Mouse (Mus musculus) brain, embryonic 14.5 days (tissue): ENCODE data around the gene Fam117b. TPM values are rescaled to one million over a fixed set of nuclear protein-coding genes. Genes with fewer than 3 reads are reported as not detected.

Experiments
- DNase-seq: peaks from one replicate; pipeline ENCODE4 v3.0.0-alpha.2; 2011; ENCODE audit warnings: low read depth
- CTCF ChIP-seq: fragments of 200-500 bp; IDR thresholded peaks from 2 replicates; pipeline ENCODE4 v1.5.1; 2012; ENCODE audit warnings: inconsistent platforms, mild to moderate bottlenecking, moderate library complexity, borderline replicate concordance; ENCODE audit not compliant: insufficient read depth, insufficient read length; ENCODE audit errors: extremely low read depth
- POLR2A ChIP-seq: fragments of 200-500 bp; IDR thresholded peaks from 2 replicates; pipeline ENCODE4 v1.6.1; 2012; ENCODE audit warnings: mild to moderate bottlenecking, inconsistent platforms, borderline replicate concordance; ENCODE audit not compliant: poor library complexity, insufficient read depth, insufficient read length, severe bottlenecking; ENCODE audit errors: extremely low read depth
- polyA plus RNA-seq: library from polyadenylated mRNA; depleted of rRNA; stranded (reverse); fragments of >200 nt; gene quantifications from 2 replicates; pipeline ENCODE4 v1.2.3, GENCODE M21; 2012; rRNA removed

The Fam117b gene
- polyA plus RNA-seq, 1 experiment: 71.0 TPM

GRCm38 (mm10) chr1:60000319-60000718, 87.5 kb downstream of the Fam117b start:
- TF ChIP-seq CTCF: peak; percentile 22; the same call in 1 of the 2 replicates
- TF ChIP-seq POLR2A: no peak
- peak; percentile 33 for DNase-seq

GRCm38 (mm10) chr1:60007337-60007736, 94.5 kb downstream of the Fam117b start:
- TF ChIP-seq CTCF: no peak
- TF ChIP-seq POLR2A: no peak

GRCm38 (mm10) chr1:60008743-60009142, 95.9 kb downstream of the Fam117b start:
- DNase-seq: peak; percentile 24
- TF ChIP-seq POLR2A: no peak
- no peak for TF ChIP-seq CTCF

More at GRCm38 (mm10) chr1:60007337-60007736, 94.5 kb downstream of the Fam117b start:
- DNase-seq: no peak

GRCm38 (mm10) chr1:60013779-60014178, 101.0 kb downstream of the Fam117b start:
- DNase-seq: no peak
- TF ChIP-seq POLR2A (no peak), CTCF (no peak)

GRCm38 (mm10) chr1:60015511-60015910, 102.7 kb downstream of the Fam117b start:
- DNase-seq: no peak
- TF ChIP-seq CTCF (no peak), POLR2A (no peak)

GRCm38 (mm10) chr1:60016136-60016611, 103.4 kb downstream of the Fam117b start:
- TF ChIP-seq CTCF: no peak
- TF ChIP-seq POLR2A: no peak
- no peak for DNase-seq

GRCm38 (mm10) chr1:60017031-60017469, 104.2 kb downstream of the Fam117b start:
- DNase-seq: no peak
- TF ChIP-seq CTCF (no peak), POLR2A (no peak)

Other genes starting within 250 kb of the Fam117b start
- 122 and 128 TPM in 2 replicates for gene Sumo1, start 242.2 kb upstream of the Fam117b start, polyA plus RNA-seq
- 47.2 and 53.5 TPM in 2 replicates for gene Nop58, start 228.0 kb upstream of the Fam117b start, polyA plus RNA-seq
- 20.1 and 26.8 TPM in 2 replicates for gene Bmpr2, start 149.6 kb upstream of the Fam117b start, polyA plus RNA-seq
- 19.7 and 27.7 TPM in 2 replicates for gene Ica1l, start 130.2 kb downstream of the Fam117b start, polyA plus RNA-seq
- gene Carf, start 185.2 kb downstream of the Fam117b start, polyA plus RNA-seq: 7.1 and 8.3 TPM in 2 replicates
- 18.5 and 19.0 TPM in 2 replicates for gene Wdr12, start 185.6 kb downstream of the Fam117b start, polyA plus RNA-seq